Mouse (Mus musculus) limb, embryonic 12.5 days (tissue): ENCODE results near the gene Nfatc2. TPM values are rescaled to one million over a fixed set of nuclear protein-coding genes. Genes with fewer than 3 reads are reported as not detected.

Experiments used
- ATAC-seq: fragments of 200-750 bp; cut with Nextera tagmentation; 2 replicates; pipeline ENCODE4 v1.8.0; 2017; ENCODE audit warnings: low read depth, moderate TSS enrichment; ENCODE audit not compliant: insufficient number of reproducible peaks, insufficient read depth, low FRiP score, low TSS enrichment
- H3K27ac ChIP-seq: fragments of 300-500 bp; sonication (generic); 2 replicates; pipeline ENCODE4 v1.5.1; 2016; ENCODE audit warnings: mild to moderate bottlenecking, moderate library complexity
- H3K27me3 ChIP-seq: fragments of 300-500 bp; sonication (generic); 2 replicates; pipeline ENCODE4 v1.6.1; 2016; ENCODE audit warnings: mild to moderate bottlenecking, moderate library complexity
- H3K36me3 ChIP-seq: fragments of 300-500 bp; sonication (generic); 2 replicates; pipeline ENCODE4 v1.6.1; 2016; ENCODE audit warnings: mild to moderate bottlenecking, moderate library complexity
- H3K4me1 ChIP-seq: fragments of 300-500 bp; sonication (generic); replicated peaks from 2 replicates; pipeline ENCODE4 v1.6.1; 2016
- H3K4me2 ChIP-seq: fragments of 300-500 bp; sonication (generic); 2 replicates; pipeline ENCODE4 v1.6.1; 2016; ENCODE audit warnings: mild to moderate bottlenecking, moderate library complexity
- H3K4me3 ChIP-seq: fragments of 300-500 bp; sonication (generic); replicated peaks from 2 replicates; pipeline ENCODE4 v1.5.1; 2016; ENCODE audit warnings: mild to moderate bottlenecking
- H3K9ac ChIP-seq: fragments of 300-500 bp; sonication (generic); replicated peaks from 2 replicates; pipeline ENCODE4 v1.6.1; 2016; ENCODE audit warnings: mild to moderate bottlenecking, moderate library complexity
- H3K9me3 ChIP-seq: fragments of 300-500 bp; sonication (generic); 2 replicates; pipeline ENCODE4 v1.6.1; 2016; ENCODE audit warnings: mild to moderate bottlenecking, moderate library complexity
- WGBS: fragments of 180-500 bp; shearing (Covaris S2); methylation state at CpG from one replicate; pipeline ENCODE4 v1.1.7; 2016; 5-methylcytosine and 5-hydroxymethylcytosine counted together
- microRNA-seq: library from miRNA; unstranded; fragments of <30 nt; microRNA quantifications from one replicate; pipeline ENCODE4, GENCODE M21; 2017
- polyA plus RNA-seq: library from polyadenylated mRNA; unstranded; fragments of >200 nt; fragmentation: Nextera tagmentation; extraction: Ambion mirVana; gene quantifications from 2 replicates; pipeline ENCODE4 v1.2.1, GENCODE M21; 2016

Nfatc2 gene
- polyA plus RNA-seq, 1 experiment from 2014 or later = 5.3 TPM

DNA sequence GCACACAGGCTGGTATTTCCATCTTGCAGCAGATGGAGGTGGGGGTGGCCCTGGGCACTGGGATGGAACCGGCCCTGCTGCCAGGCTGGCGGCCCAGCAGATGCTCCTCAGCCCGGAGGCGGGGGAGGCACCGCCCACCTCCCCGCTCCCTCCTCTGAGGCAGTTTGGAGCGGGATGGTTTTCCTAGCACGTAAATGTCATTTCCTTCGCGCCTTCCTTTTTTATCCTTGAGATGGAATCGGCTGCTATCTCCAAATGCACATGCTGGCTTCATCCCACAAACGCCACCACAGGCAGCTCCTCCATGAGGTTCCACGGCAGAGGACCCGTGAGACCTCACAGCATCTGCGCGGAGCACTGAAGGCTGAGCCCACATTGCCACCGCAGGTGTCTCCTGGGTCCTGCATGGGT, 160.5 kb downstream of the Nfatc2 start:
- Histone ChIP-seq H3K4me2 (no peak overlapping the region), H3K36me3 (no peaks in the 10 kb centered on the region), H3K27ac (no peak overlapping the region), H3K4me1 (peaks cover 21% of the 10 kb centered on the region), H3K27me3 (0 out of 2 replicates have a peak, but pooled peaks cover 4% of the 10 kb centered on the region), H3K9me3 (peaks cover 12% of the 10 kb centered on the region; the same call in 1 of the 2 replicates), H3K4me3 (no peak overlapping the region), H3K9ac (no peak overlapping the region)
- no peak for ATAC-seq
- WGBS = 94% methylated on average over 17 of the region's 17 CpGs

DNA sequence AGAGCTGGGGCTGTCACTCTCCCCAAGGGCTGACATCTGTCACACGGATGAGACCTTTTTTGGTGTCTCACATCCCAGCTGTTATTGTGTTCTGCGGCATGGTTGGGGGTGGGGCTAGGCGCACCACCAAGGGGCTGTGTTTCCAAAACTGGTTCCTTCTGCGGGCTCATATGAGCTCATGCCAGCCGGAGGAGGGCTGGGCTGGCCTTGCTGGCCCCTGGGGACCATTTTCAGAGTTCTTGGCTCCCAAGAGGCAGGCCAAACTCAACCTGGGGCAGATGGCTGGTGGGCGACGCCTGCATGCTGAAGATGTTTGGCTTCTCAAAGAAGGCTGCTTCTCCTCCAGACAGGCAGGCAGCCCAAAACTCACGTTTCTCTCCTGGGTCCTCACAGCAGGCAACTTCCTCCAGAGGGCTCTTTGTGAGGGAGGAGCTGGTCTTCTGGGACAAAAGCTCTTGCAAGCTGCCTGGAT, 162.4 kb downstream of the Nfatc2 start:
- H3K27ac ChIP-seq = peak overlapping the region; percentile 29; the same call in 1 of the 2 replicates
- no peak overlapping the region for H3K9ac ChIP-seq
- no peaks in the 10 kb centered on the region for H3K36me3 ChIP-seq
- ATAC-seq = no peak
- no peak overlapping the region for H3K4me2 ChIP-seq
- WGBS = 35% methylated on average over 8 of the region's 8 CpGs
- no peaks in the 10 kb centered on the region for H3K27me3 ChIP-seq
- H3K4me1 ChIP-seq = peaks cover 18% of the 10 kb centered on the region
- H3K9me3 ChIP-seq = peaks cover 12% of the 10 kb centered on the region; the same call in 1 of the 2 replicates
- no peak overlapping the region for H3K4me3 ChIP-seq

DNA sequence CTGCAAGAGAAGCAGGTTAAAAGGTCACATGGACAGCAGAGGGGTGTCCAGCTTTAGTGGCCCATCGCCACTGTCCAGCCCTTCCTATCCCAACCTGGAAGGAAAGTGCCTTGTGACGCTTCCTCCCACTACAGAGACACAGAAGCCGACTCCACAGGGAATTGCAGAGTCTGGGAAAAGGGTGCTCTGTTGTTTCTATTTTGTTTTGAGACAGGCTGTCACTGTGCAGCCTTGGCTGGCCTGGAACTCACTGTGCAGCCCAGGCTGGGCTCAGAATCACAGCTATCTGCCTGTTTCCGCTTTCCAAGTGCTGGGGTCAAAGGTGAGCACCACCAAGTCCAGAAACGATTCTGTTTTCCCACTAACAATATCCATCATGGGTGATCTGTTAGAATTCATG, 167.3 kb downstream of the Nfatc2 start:
- no peaks in the 10 kb centered on the region for H3K36me3 ChIP-seq
- no peak for ATAC-seq
- no peaks in the 10 kb centered on the region for H3K9me3 ChIP-seq
- H3K4me3 ChIP-seq = no peak overlapping the region
- H3K4me1 ChIP-seq = peaks cover 8% of the 10 kb centered on the region
- H3K9ac ChIP-seq = no peak overlapping the region
- 70% methylated on average over 5 of the region's 5 CpGs for WGBS
- H3K4me2 ChIP-seq = no peak overlapping the region
- H3K27ac ChIP-seq = no peak overlapping the region
- no peaks in the 10 kb centered on the region for H3K27me3 ChIP-seq

DNA sequence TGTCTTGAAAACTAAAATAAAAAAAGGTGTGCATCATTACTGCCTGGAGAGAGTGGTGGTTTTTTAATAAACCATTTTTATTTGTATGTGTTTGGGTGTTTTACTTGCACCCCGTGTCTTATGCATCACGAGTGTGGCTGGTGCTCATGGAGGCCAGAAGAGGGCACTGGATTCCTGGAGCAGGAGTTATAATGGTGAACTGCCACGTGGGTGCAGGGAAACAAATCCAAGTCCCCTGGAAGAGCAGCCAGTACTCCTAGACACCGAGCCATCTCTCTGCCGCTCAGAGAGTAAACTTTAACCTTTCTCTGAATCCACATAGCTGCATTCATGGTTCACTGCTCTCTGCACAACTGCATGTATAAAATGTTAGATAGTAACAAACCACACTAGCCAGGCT, 168.1 kb downstream of the Nfatc2 start:
- H3K9ac ChIP-seq = no peak overlapping the region
- ATAC-seq = no peak
- 75% methylated on average over 5 of the region's 5 CpGs for WGBS

DNA sequence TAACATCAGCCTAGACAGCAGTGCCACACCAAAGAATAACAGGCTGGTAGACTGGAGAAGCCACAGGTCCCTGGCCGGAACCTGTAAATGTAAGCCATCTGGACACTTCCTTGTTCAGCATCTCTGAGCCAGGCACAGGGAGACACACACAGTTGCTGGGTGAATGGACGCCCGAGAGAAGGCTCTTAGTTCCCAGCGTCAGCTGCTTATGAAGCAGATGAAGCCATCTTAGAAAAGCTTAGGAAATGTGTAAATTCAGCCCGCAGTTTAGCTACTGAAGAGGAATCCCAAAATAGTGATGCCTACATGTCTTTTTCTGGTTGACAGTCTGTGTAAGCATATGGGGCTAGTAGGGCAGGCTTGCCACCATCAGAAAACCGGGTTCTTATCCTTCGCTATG, 169.1 kb downstream of the Nfatc2 start:
- WGBS = 91% methylated on average over 7 of the region's 7 CpGs
- Histone ChIP-seq H3K27me3 (no peaks in the 10 kb centered on the region), H3K4me1 (no peaks in the 10 kb centered on the region), H3K4me2 (no peak overlapping the region), H3K4me3 (no peak overlapping the region), H3K27ac (no peak overlapping the region), H3K9ac (no peak overlapping the region), H3K9me3 (no peaks in the 10 kb centered on the region), H3K36me3 (no peaks in the 10 kb centered on the region)
- ATAC-seq = no peak

More for the DNA sequence above, 168.1 kb downstream of the Nfatc2 start:
- no peak overlapping the region for H3K27ac ChIP-seq
- H3K36me3 ChIP-seq = no peaks in the 10 kb centered on the region
- no peaks in the 10 kb centered on the region for H3K4me1 ChIP-seq
- no peak overlapping the region for H3K4me2 ChIP-seq
- no peaks in the 10 kb centered on the region for H3K9me3 ChIP-seq
- no peaks in the 10 kb centered on the region for H3K27me3 ChIP-seq
- H3K4me3 ChIP-seq = no peak overlapping the region

DNA sequence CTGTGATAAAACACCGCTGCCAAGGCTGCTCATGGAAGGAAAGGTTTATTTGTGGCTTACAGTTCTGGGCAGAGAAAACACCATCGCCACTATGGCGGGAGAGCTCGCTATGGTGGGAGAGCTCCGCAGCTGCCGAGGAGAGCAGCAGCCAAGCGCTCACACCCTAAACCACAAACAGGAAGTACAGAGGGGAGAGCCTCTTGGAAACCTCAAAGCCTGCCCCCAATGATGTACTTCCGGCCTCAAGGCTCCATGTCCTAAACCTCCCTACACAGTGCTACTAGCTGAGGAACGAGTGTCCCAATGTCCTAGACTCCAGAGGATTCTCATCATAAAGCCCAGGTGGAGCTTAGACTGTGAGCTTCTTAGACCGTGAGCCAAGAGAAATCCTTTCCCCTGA, 171.9 kb downstream of the Nfatc2 start:
- ATAC-seq = no peak
- no peak overlapping the region for H3K4me2 ChIP-seq
- no peaks in the 10 kb centered on the region for H3K36me3 ChIP-seq
- H3K4me1 ChIP-seq = peaks cover 2% of the 10 kb centered on the region
- H3K9me3 ChIP-seq = no peaks in the 10 kb centered on the region
- 91% methylated on average over 10 of the region's 10 CpGs for WGBS
- H3K9ac ChIP-seq = no peak overlapping the region
- no peak overlapping the region for H3K4me3 ChIP-seq
- no peak overlapping the region for H3K27ac ChIP-seq
- 0 out of 2 replicates have a peak, but pooled peaks cover 8% of the 10 kb centered on the region for H3K27me3 ChIP-seq

DNA sequence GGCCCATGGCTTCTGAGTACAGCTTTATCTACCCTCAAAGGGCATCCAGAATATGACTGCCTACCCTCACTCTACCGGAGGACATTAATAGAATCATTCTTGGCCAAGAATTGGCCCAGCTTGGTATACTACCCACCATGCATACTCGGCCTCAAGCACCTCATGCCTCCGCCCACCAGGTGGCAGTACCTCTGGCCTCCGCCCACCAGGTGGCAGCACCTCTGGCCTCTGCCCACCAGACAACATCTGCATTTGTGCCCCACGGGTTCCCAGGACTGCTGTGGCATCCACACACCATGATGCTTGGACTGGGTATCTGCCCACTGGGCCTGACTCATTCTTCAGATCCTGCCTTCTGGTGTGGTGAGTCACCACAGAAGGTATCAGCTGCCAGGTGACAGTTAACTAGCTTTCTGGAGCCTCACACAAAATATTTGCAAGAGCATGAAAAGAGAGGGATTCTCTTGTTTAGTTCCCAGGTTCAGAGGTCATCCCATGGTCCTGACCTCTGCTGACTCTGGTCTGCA, 173.0 kb downstream of the Nfatc2 start:
- 0 out of 2 replicates have a peak, but pooled peaks cover 8% of the 10 kb centered on the region for H3K27me3 ChIP-seq
- WGBS = 90% methylated on average over 5 of the region's 5 CpGs
- H3K4me2 ChIP-seq = no peak overlapping the region
- no peak for ATAC-seq
- no peaks in the 10 kb centered on the region for H3K9me3 ChIP-seq
- no peaks in the 10 kb centered on the region for H3K36me3 ChIP-seq
- no peak overlapping the region for H3K27ac ChIP-seq
- no peak overlapping the region for H3K4me3 ChIP-seq
- H3K9ac ChIP-seq = no peak overlapping the region
- peaks cover 11% of the 10 kb centered on the region for H3K4me1 ChIP-seq

Small RNA genes within 50 kb of the gene (microRNA-seq; reads per million reads assigned to microRNA genes)
- not detected for gene Mir7004

Other genes starting within 250 kb of the Nfatc2 start
- gene Atp9a, start 140.8 kb upstream of the Nfatc2 start, polyA plus RNA-seq = 16.1 and 21.2 TPM in 2 replicates
- gene Sall4, start 166.3 kb upstream of the Nfatc2 start, polyA plus RNA-seq = 5.0 and 5.1 TPM in 2 replicates